In genomic region chr7:67237752-67238151, GRCm38 (mm10) we compare ENCODE assay signal across 24 mouse cellular contexts.
"Had no signal": no experiment of that assay in that cellular context is flagged by ENCODE, and none has a peak within 500 bp of the region (broad histone marks: within the 10 kb centered on the region; RNA-seq: fewer than 3 reads in every experiment).

No protein-coding gene starts in this region.

- H3K9me3 ChIP-seq: limb, embryonic 10.5 days; limb, embryonic 13.5 days; liver, embryonic 12.5 days; liver, embryonic 15.5 days; lung, embryonic 15.5 days; neural tube, embryonic 12.5 days; neural tube, embryonic 15.5 days; stomach, embryonic 15.5 days had no signal

- H3K9ac ChIP-seq: limb, embryonic 13.5 days; liver, embryonic 12.5 days; liver, embryonic 15.5 days; lung, embryonic 15.5 days; neural tube, embryonic 12.5 days; neural tube, embryonic 15.5 days; stomach, embryonic 15.5 days had no signal

- ATAC-seq: liver, embryonic 12.5 days had no signal

- H3K4me2 ChIP-seq: limb, embryonic 13.5 days; liver, embryonic 12.5 days; liver, embryonic 15.5 days; lung, embryonic 15.5 days; midbrain, embryonic 11.5 days; neural tube, embryonic 12.5 days; neural tube, embryonic 15.5 days; stomach, embryonic 15.5 days had no signal

- DNase-seq: kidney, adult 18-20 months; kidney, adult 9 months; kidney, postnatal 14 days; kidney, postnatal 4 days; layer of hippocampus, postnatal 36 days; liver; lung, adult 18-20 months; lung, postnatal 10 days; lung, postnatal 4 days; midbrain, embryonic 14.5 days; right cerebral cortex, adult 18-20 months; right cerebral cortex, postnatal 14 days; right cerebral cortex, postnatal 4 days; thymus, postnatal 36 days had no signal

- H3K4me3 ChIP-seq: left cerebral cortex, adult 2 months; limb, embryonic 10.5 days; limb, embryonic 13.5 days; liver, embryonic 12.5 days; liver, embryonic 15.5 days; lung, embryonic 15.5 days; neural tube, embryonic 12.5 days; neural tube, embryonic 15.5 days; stomach, embryonic 15.5 days had no signal

- H3K27me3 ChIP-seq: limb, embryonic 13.5 days; liver, embryonic 12.5 days; liver, embryonic 15.5 days; lung, embryonic 15.5 days; neural tube, embryonic 12.5 days; neural tube, embryonic 15.5 days; stomach, embryonic 15.5 days had no signal

- H3K4me1 ChIP-seq: limb, embryonic 10.5 days; liver, embryonic 12.5 days; liver, embryonic 15.5 days; neural tube, embryonic 12.5 days; neural tube, embryonic 15.5 days; stomach, embryonic 15.5 days had no signal

- H3K27ac ChIP-seq: left cerebral cortex, adult 2 months; limb, embryonic 10.5 days; limb, embryonic 13.5 days; liver, embryonic 12.5 days; liver, embryonic 15.5 days; lung, embryonic 15.5 days; neural tube, embryonic 12.5 days; neural tube, embryonic 15.5 days; stomach, embryonic 15.5 days had no signal
